Mouse (Mus musculus) cortical plate, adult 2 months (tissue): ENCODE measurements around the gene Zfpl1.

Experiments
- CTCF ChIP-seq: fragments of 200-500 bp; IDR thresholded peaks from 2 replicates; pipeline ENCODE4 v1.5.1; 2011; ENCODE audit warnings: mild to moderate bottlenecking, control low read depth, low read length; ENCODE audit not compliant: insufficient read depth; ENCODE audit errors: extremely low read depth
- POLR2A ChIP-seq: fragments of 200-500 bp; IDR thresholded peaks from 2 replicates; pipeline ENCODE4 v1.6.1; 2011; ENCODE audit warnings: mild to moderate bottlenecking, low read length, control low read depth; ENCODE audit not compliant: insufficient read depth; ENCODE audit errors: extremely low read depth

DNA sequence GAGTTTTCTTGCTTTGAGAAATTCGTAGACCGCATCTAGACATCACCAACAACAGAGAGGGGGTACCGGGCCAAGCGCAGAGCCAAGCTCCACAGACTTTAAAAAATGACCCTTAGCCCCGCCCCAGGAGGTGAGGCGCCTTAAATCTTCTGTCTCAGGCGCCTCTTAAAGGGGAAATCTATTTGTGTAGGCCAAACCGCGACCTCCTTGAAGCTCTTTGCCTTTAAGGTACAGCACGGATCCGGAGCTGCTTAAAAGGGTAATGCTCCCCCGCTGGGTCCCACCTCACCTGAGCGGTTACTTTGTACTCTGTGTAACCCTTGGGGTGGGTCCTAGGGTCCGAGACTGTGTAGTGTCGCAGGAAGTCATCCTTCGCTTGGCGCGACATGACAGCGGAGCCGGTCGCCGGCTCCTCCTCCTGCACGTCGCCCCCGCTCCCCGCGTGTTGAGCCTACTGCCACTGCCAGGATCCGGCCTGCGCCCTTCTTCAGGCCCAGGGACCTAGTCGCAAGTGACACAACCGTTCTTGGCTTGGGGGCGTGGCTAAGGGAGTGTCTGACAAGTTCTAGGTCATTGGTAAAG, 43.1 kb upstream of the Zfpl1 start, which contains the start of gene Snx15:
- TF ChIP-seq POLR2A (peak; percentile 54; the same call in 1 of the 2 replicates), CTCF (no peak)
